Mouse (Mus musculus): ENCODE results near the gene Gap43.

GRCm38 (mm10) chr16:42303461-42303860, 37.0 kb downstream of the Gap43 start:
- TF ChIP-seq CTCF (IDR thresholded peaks at IDR 0.05; ENCODE audit: low read depth) (no peak), EP300 (optimal IDR thresholded peaks at IDR 0.05) (no peak)

All from stomach, postnatal 0 days (tissue).